Mouse (Mus musculus) right cerebral cortex, postnatal 4 days (tissue): ENCODE results near the gene Nfs1.
"Not testable (repeated sequence)": the region's sequence is repeated elsewhere in the genome, so short reads cannot be mapped to it uniquely, and the experiment has no call there.

Experiments
- DNase-seq: peaks from one replicate; pipeline ENCODE4 v3.0.0-alpha.2; 2022

Nfs1 gene

DNA sequence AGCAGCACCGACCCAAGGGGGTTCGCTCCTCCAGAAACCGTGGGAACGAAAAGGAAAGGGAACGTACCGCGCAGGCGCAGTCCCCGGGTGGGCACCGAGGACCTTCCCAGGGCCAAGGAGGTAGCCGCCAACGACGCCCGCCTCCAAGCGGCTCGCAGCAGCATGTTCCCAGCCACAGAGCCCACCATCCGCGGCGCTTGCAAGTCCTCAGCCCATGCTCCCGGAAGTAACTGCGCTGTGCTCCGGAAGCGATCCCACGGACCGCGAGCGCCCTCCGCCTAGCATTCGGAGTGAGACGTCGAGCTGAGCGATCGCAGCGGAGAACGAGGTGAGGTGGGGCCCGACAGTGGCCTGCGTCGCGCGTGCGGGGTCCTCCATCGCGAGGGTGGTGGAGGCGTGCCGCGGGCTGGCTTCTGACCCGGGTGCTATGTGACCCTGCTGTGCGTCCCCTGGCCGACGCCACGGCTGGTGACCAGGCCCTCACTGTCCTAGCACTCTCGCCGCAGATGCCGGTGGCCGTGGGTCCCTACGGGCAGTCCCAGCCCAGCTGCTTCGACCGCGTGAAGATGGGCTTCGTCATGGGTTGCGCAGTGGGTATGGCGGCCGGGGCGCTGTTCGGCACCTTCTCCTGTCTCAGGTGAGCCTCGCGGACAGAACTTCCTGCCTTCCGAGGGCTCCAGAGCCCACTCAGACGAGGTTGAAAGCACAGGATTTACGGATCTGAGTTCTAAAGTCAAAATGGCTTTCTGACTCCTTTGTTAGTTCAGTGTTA lies at the start of gene Nfs1, which contains the start of gene Romo1:
TSS of gene Nfs1 (minus strand) at position 234 of the 772 bp plus-strand sequence.
TSS of gene Romo1 (plus strand) at position 87 of the 772 bp plus-strand sequence.
- DNase-seq: peak; percentile 96

DNA sequence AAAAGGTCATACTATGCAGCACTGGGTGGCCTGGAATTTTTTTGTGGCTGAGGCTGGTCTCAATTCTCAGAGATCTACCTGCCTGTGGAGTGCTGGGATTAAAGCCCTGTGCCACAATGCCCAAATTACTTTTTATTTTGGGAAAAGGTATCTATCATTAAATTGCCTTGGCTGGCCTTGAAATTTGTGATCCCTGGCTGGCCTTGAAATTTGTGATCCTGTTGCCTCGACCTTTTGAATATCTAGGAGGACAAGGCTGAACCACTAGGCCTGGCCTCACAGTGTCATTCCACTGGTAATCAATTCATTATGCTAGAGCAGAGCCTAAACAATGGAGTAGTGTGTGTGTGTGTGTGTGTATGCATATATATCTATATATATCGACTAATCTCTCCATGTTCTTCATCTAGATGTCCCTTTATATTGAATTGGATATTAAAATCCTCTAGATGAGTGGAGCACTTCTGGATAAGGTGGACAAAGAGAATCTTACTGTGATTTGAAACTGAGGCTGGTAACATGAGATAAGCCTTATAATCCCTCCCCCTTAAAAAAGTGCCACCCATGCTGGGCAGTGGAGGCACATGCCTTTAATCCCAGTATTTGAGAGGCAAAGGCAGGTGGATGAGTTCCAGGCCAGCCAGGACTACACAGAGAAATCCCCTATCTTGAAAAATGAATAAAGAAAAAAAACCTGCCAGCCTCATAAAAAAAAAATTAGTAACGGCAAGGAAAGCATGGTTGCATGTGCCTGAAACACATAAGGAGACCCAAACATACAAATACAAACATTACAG lies 49.3 kb upstream of the Nfs1 start:
- no peak for DNase-seq

DNA sequence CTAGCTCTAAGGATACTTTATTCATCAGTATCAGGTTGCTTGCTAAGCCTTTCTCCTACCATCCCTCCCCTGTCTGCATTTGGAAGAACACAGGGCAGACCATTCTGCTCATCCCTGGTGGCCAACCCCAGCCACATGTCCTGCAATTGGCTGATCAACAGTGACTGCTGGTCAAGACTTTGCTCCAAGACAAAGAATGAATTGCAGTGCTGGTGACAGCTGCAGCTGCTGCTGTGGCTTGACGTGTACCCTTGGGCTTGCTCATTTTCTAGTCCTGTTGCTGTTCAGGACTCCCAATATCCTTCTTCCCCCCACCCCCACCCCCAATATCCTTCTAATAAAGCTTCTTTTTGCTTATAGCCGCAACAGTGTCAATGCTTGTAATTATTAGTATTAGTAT lies 48.1 kb upstream of the Nfs1 start:
- DNase-seq: no peak

DNA sequence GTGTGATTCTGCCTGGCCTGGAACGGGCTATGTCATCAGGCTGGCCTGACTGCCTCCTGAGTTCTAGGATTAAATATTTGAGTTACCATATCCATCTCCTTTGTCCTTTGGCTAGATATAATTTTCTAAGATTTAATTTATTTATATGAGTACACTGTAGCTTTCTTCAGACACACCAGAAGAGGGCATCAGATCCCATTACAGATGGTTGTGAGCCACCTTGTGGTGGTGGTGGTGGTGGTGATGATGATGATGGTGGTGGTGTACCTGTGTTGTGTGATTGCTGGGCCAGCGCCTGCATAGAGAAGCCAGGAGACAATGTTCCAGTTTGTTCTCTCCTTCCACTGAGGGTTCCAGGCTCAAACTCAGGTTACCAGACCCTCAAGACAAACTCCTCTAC lies 47.6 kb upstream of the Nfs1 start:
- DNase-seq: no peak

DNA sequence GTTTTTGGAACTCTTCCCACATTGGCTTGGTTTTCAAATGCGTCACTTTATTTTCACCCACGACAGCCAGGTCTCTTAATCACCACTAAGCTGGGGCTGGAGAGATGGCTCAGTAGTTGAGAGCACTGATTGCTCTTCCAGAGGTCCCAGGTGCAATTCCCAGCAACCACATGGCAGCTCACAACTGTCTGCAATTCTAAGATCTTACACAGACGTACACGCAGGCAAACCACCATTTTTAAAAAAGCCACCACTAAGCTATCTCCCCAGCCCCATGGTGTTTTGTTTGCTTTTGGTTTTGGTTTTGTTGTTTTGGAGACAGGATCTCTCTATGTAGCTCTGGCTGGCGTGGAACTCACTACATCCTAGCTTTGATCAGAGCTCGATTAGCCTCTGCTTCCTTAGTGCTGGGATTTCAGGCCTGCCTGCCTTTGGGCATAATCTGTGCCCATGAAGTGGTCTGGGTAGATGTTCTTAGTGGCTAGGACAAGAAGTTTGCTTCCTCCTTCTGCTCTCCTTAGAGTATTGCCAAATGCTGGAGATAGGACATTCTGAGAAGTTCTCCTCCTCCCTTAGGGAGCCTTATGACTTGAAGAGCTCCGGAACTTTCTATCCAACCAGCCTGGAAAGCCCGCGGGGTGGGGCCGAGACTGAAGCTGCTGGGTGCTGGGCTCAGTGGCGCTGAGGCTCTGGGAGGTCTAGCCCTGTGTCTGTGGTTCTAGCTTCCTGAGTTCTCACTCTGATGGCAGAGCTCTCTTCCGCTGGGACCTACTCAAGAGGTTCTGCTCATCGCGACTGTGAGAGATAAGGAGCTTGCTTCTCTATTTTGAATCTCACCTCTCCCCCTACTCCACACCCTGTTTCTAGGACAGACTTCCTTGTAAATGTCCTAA lies 46.3 kb upstream of the Nfs1 start:
- DNase-seq: no peak

DNA sequence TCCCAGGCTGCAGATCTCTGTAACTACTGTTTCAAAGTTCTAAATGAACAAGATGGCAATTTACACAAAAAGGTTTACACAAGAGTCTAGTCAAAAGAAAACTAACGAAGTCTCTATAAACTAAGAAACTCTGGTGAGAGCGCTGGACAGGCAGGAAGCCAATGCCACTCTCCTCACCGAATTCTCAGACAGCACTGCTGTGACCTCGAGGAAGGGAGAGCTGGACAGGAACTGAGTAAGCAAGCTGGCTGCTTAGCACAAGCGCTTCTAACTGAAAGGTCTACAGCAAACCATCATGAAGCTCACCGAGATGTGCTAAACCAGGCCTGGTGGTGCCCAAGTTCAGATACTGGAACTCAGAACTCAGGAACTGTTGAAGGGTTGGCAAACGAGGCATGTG lies 45.3 kb upstream of the Nfs1 start:
- DNase-seq: not testable (repeated sequence)

DNA sequence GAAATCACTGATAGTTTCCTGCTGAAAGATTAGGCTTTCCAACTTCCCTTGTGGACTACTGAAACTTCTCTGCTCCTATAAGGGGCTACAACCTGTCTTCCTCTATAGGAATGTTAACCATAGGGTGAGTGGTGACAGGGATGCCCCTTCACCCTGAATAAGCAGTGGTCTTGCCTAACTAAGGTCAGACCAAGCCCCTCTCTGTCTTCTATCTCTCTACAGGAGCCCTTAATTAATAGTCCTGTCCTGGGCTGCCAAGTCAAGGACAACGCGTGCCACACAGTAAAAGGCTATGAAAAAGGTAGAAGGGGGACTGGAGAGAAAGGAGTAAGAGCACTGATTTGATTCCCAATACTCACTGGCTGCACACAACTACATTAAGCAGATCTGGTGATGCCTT lies 37.6 kb upstream of the Nfs1 start:
- DNase-seq: no peak

DNA sequence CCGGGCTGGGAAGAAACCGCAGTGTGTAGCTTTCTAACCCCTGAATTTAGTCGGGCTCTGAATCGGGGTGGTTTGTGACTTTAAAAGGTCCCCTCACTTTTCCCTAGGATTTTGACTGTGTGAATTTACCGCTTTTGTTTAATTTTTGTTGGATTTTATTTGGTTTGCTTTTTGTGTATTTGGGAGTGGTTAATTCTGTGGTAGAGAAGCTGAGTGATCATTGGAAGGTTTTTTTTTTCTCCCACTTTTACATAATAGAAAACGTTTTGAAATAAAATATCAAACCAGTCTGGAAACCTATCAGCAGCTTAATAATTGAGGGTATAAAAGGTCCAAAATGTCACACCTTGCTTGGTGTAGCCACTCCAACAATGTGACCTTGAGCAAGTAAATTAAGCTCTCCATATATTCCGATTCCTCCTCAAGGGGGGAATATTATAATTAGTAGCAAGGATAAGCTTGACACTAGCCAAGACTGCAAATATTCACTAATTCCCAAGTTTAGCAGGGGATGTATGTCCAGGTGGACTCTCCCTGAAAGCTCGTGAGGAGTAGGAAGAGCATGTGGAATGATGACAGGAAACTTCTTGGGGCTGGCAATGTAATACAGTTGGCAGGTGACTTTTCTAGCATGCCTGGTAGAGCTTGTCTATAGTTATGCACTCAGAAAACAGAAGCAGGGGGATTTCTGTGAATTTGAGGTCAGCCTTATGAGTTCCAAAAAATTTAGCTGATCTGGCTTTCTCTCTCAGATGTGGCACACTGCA lies 37.0 kb upstream of the Nfs1 start:
- DNase-seq: no peak

DNA sequence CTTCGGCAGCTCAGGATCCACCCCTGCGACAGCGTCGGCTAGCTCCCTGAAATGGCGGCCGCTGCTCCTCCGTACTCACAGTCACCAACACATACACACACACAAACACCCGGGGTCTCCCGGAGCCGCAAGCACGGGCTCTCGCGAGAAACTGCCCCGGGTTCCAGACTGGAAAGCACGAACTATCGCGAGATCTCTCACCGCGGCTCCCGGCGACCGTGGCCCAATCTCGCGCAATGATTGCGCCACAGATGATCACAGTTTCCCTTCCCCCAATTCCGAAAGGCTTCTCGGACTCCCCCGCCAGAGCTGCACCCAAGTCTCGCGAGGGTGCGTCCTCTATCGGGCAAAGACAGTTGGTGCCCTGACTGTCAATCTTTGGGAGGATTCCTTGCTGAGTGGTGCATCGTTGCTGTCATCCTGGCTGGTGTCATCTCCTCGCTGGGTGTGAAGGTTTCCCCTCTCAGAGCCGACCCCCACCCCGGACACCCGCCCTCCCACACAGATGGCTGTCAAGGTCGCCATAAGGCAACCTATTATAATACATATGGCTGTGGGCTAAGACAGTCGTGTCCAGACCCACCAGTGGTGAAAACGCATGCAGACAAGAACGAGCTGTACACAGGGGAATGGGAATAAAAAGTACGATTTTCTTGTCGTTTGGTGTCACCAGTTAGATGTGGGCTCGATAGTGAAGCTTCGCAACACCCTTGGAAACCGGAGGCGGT lies 36.3 kb upstream of the Nfs1 start, which contains the start of gene Rbm39:
TSS of gene Rbm39 (minus strand) at position 145 of the 728 bp plus-strand sequence.
- DNase-seq: peak; percentile 99

DNA sequence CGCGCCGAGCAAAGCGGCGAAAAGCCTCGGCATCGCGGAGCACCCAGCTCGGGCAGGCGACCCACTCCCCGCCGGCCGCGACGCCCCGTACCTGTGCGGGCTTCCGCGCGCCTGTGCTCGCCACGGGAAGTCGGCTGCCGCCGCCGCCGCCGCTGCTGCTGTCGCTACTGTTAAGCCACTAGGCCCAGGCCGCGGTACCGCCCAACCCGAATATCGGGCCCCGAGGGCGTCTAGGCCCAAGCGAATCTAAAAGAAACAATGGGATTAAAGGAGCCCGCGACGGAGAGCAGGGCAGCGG lies 35.8 kb upstream of the Nfs1 start:
- no peak for DNase-seq

DNA sequence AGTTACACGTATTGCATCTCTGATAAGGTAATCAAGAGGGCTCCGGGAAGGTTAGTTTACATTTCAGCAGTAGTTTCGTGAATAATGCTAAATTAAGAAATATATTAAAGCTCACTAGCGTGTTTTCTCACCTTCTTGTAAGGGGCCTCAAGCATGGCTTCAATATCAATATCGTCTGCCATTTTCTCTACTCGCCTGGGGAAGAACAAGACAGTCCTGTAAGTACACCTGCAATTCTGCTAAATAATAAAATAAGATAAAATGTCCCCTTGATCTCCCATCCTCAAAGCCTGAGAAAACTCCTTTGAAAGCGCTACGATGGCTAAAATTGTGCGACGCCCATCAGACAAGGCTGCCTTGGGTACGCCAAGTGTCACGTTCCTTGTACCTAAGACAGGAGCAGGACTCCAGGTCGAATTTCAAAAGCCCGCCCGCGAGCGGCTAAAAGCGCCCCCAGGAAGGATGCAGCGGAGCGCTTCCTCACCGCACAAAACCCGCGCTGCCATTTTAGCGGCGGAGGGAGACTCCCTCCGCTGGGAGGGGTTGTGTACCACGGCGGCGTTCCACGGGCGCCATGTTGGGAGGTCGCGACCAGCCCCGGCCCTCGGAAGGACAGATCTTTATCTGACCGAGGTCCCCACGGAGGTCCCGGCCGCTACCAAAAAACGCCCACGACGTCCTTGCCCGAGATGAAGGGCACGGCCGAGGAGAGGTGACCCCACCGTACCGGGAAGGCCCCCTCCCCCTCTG lies 35.2 kb upstream of the Nfs1 start:
- DNase-seq: peak; percentile 77

DNA sequence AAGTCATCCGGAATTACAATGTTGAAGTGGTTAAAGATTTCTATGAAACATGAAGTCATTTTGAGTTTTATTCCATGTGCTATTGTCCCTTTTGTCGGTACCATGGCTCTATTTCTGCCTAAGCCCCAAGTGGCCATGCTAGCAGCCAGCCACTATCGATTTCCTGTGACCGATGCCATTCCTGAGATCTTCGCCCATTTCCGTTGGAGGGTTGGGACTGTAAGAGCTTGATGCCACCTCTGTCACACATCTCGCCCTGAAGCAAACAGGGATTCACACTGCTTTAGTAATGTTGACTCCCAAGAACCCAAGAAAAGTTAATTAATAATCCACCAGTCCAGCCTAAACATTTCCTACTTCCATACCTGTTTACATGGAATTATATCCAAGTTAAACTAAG lies 33.7 kb upstream of the Nfs1 start:
- no peak for DNase-seq

DNA sequence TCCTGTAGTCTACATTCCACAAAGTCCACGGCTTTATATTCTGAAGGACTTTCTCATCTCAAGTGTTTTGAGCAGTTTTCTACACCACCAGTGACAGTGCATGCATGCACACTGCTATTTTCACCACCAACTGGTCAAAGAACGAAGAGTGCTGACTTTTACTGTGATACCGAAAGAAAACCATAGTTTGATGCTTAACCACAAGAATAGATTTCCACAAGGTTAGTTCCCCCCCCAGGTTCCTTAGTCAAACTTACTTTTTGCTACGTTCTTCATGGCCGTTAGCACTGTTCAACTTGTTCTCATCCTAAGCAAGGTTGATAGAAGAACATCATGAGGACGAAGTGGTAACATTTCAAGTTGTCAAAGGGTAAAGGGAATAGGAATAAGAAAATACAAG lies 33.1 kb upstream of the Nfs1 start:
- DNase-seq: no peak

DNA sequence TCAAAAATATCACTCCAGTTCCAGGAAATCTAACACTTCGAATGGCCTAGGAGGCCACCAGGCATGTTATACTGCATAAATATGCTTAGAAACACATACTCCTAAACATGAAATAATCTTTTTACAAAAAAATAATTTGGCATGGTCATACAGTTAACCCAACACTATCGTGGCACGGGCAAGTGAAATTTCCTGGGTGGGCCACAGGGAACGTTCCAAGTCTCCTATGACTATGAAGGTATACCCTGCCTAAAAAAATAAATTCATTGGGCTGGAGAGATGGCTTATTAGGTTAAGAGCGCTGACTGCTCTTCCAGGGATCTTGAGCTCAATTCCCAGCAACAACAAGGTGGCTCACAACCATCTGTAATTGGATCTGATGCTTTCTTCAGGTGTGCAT lies 22.6 kb upstream of the Nfs1 start:
- DNase-seq: no peak

DNA sequence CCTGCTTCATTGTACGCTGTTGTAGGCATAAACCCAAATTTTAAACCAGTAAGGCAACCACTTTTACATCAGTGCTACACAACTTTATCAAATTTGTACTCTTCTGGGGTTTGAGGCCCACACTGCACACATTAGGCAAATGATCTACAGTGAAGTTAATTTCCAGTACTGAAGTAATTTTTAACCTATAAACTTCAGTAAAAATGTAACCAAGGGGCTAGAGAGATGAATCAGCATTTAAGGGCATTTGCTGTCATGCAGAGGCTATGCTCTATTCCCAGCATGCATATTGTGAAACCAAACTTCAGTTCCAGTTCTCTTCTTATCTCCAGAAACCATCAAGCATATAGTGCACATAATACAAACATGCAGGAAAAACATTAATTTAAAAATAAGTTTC lies 21.5 kb upstream of the Nfs1 start:
- no peak for DNase-seq

DNA sequence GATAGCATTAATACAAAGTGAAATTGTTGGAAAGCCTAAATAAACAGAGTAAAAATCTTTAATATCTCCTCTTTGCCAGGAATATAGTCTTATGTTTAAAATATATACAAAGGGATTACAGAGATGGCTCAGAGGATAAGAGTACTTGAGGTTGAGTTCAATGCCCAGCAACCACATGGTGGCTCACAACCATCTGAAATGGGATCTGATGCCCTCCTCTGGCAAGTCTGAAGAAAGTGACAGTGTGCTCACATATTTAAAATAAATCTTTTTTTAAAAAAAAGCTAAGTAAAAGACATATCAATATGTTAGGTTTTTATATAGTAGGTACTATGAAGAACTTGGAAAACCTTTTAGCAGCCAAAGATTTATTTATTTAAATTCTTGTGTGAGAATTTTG lies 7.6 kb upstream of the Nfs1 start:
- no peak for DNase-seq

DNA sequence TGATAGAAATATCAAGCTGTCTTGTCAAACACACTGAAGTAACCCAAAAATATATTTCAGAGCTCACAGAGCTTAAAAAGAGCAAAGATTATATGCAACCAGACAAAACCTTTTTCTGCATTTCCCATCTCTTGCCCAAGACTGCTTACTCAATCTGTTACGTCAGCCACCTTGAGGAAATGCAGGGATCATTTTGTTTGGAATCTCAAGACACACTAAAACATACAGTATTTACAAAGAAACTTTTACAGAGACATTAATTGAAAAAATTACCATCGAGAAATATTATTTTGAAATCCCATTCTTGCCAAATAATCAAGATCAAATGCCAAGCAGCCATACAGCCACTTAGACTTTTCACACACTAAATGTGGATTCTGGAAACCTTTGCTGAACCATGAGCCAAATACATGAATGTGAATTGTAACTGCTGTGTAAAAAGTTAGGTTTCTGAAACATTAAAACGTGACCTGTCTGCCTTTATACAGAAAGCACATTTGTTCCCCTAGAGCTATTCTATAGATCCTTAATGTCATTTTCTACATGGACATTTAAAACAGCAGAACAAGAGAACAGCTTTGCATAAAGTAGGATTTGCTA lies 3.4 kb upstream of the Nfs1 start:
- DNase-seq: no peak

DNA sequence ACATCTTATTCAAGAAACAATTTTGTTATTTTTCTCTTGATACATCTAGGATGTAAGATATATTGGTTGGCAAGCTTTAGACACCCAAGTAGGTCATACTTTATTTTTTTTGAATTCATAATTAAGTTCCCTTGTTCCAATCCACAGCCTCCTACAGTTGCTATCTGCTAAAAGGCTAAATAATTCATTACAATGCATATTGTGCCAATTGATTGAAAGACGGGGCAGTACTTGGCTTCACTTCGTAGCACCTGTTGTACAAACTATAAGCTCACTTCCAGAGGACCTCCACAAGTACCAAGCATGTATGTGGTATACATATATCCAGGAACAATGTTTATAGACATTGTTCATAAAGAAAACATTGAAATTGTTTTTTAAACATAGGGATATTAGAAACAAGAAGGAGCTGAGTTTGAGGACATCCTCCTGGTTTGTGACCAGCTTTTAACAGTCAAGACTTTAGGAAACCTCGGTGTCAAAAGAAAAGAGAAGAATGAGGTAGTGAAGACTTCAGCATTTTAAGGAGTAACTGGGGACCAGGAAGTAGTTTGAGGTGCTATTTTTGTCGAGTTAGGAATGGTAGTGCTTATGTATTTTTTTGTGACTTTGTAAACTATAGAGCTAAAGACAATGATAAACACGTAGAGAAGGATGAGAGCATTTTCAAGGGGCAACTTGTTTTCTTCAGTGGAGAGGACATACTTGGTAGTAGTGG lies 2.4 kb upstream of the Nfs1 start:
- DNase-seq: no peak

DNA sequence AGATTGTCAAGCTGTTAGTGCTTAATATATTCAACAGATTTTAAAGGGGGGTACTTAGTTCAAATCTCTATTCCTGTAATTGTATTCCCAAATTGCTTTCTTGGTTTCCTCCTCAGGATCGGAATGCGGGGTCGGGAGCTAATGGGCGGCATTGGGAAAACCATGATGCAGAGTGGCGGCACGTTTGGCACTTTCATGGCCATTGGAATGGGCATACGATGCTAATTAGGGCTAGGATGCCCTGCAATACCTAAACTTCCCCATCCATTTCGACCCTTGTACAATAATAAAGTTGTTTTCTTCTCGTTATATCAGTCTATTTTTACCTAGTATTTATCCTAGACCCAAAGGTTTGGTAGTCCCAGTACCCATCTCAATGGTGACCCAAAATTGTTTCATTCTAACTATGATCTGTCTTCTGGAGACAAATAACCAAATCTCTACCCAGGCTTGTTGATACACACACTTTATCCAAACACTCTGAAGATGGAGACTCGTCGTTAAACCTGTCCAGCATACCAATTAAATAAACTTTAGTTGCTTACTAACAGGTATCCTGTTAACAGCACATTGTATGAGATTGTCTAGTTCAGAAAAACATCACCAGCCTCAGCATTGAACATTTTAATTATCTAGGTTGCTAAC lies 1.6 kb upstream of the Nfs1 start:
- DNase-seq: no peak

DNA sequence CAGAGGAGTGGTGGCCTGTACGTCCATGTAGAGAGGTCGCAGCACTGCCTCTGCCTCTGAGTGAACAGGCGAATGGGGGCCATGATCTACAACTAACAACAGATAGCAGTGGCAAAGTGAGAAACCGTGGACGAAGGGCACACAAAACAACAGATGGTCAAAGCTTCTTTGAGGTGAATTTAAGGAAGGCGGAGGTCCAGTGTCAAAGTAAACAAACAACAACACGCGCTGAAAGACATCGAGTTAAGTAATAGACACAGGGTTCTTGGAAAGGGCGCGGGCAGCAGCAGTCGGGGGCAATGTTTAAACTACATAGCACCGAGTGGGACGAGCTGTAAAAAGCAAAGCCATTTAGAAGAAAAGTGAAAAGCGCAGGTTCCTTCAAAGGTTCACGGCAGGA lies 619 bp downstream of the Nfs1 start:
- no peak for DNase-seq
